Mouse (Mus musculus) liver, postnatal 0 days (tissue): ENCODE results near the gene Isyna1.
"Not testable (repeated sequence)": the region's sequence is repeated elsewhere in the genome, so short reads cannot be mapped to it uniquely, and the experiment has no call there.

Experiments used
- CTCF ChIP-seq: sonication (generic); IDR thresholded peaks from 2 replicates; pipeline ENCODE4 v1.5.1; 2016; ENCODE audit warnings: antibody characterized with exemption, low read depth
- EP300 ChIP-seq: IDR thresholded peaks from 2 replicates; pipeline ENCODE4 v1.6.1; 2016; ENCODE audit warnings: antibody characterized with exemption, low read depth, mild to moderate bottlenecking

- not testable (repeated sequence) for TF ChIP-seq EP300, CTCF
These were observed 6.2 kb upstream of the Isyna1 start for GRCm38 (mm10) chr8:70587955-70588354.
